Mouse (Mus musculus): Measurements from ENCODE around the gene Galk2. TPM values are rescaled to one million over a fixed set of nuclear protein-coding genes. Genes with fewer than 3 reads are reported as not detected.

Gene Galk2
- total and polyA plus RNA-seq, 3 experiments = 0.08 to 0.29 TPM; not detected in 1

GRCm38 (mm10) chr2:126002291-126002690 lies 143.4 kb downstream of the Galk2 start:
- TF ChIP-seq POLR2AphosphoS2 (IDR thresholded peaks at IDR 0.05; ENCODE audit: low read length) (no peak), POLR2AphosphoS5 (IDR thresholded peaks at IDR 0.05; ENCODE audit: borderline replicate concordance, low read depth, low read length) (no peak), EP300 (IDR thresholded peaks at IDR 0.05; ENCODE audit: low read depth in 1 of 2, low read length in 2 of 2) (no peak), ZMIZ1 (IDR thresholded peaks at IDR 0.05; ENCODE audit: low read depth, low read length) (no peak), SMC3 (IDR thresholded peaks at IDR 0.05; ENCODE audit: low read depth, low read length) (no peak), BHLHE40 (IDR thresholded peaks at IDR 0.05; ENCODE audit: borderline replicate concordance, low read depth, low read length) (no peak), ETS1 (IDR thresholded peaks at IDR 0.05; ENCODE audit: low read depth, low read length) (no peak), ZNF384 (IDR thresholded peaks at IDR 0.05; ENCODE audit: low read depth, low read length) (no peak), SIN3A (IDR thresholded peaks at IDR 0.05; ENCODE audit: low read length) (no peak), KAT2A (conservative IDR thresholded peaks at IDR 0.05; ENCODE audit: low read depth, low read length) (no peak), MYB (IDR thresholded peaks at IDR 0.05; ENCODE audit: low read depth, low read length) (no peak), GATA1 (IDR thresholded peaks at IDR 0.05; ENCODE audit: low read depth, low read length) (no peak), CHD1 (IDR thresholded peaks at IDR 0.05; ENCODE audit: low read depth, low read length) (no peak), POLR2A (IDR thresholded peaks at IDR 0.05; ENCODE audit: control insufficient read depth in 1 of 2, insufficient read depth in 1 of 2, low read depth in 1 of 2, low read length in 2 of 2, poor library complexity in 1 of 2) (no peak), TCF12 (IDR thresholded peaks at IDR 0.05; ENCODE audit: low read depth, low read length) (no peak), CHD2 (IDR thresholded peaks at IDR 0.05; ENCODE audit: low read length) (no peak), JUND (IDR thresholded peaks at IDR 0.05; ENCODE audit: low read depth, low read length) (no peak)
- Histone ChIP-seq H3K4me1 (ENCODE audit: control insufficient read depth in 1 of 2, insufficient read depth in 2 of 2, low read length in 2 of 2) (no peaks in the 10 kb centered on the region), H3K79me2 (ENCODE audit: control insufficient read depth, insufficient read depth, low read length, poor library complexity) (no peaks in the 10 kb centered on the region), H3K4me3 (ENCODE audit: control insufficient read depth in 1 of 2, insufficient read depth in 1 of 2, low read depth in 2 of 2, low read length in 2 of 2) (no peak overlapping the region), H3K27ac (ENCODE audit: control insufficient read depth, low read depth, low read length) (no peak overlapping the region), H3K27me3 (ENCODE audit: control insufficient read depth in 1 of 2, insufficient read depth in 2 of 2, low read length in 2 of 2) (peaks cover 0 to 3% of the 10 kb centered on the region in 2 experiments; a peak in 2 of 4 replicates), H3K9ac (ENCODE audit: control insufficient read depth, low read depth, low read length, poor library complexity, severe bottlenecking) (no peak overlapping the region), H3K9me3 (replicated peaks; ENCODE audit: insufficient read depth, low read length) (no peaks in the 10 kb centered on the region), H3K36me3 (ENCODE audit: control insufficient read depth in 1 of 2, insufficient read depth in 2 of 2, low read length in 2 of 2) (no peaks in the 10 kb centered on the region)
- no peak for DNase-seq (ENCODE audit: low read depth, low spot score)

DNA sequence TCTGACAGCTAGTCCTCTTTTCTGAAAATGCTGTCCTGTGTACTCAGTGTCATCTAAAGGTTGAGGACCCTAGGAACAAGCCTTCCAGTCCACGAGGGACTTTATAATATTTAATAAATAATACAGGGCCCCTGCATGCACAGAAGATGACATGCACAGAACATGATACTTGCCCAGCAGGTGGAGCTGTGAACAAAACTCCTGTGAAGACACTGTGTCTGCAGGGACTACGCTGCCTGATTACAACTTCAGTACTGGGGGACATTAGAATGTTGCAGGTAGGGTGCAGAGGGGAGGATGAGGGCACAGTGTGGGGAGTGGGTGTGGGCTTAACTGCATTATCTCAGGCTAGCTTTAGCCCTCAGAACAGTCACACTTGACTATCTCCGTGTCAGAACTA lies 147.2 kb downstream of the Galk2 start:
- Histone ChIP-seq H3K27me3 (ENCODE audit: control insufficient read depth in 1 of 2, insufficient read depth in 2 of 2, low read length in 2 of 2) (peaks cover 0 to 3% of the 10 kb centered on the region in 2 experiments; a peak in 3 of 4 replicates), H3K4me3 (ENCODE audit: control insufficient read depth in 1 of 2, insufficient read depth in 1 of 2, low read depth in 2 of 2, low read length in 2 of 2) (no peak overlapping the region), H3K4me1 (ENCODE audit: control insufficient read depth in 1 of 2, insufficient read depth in 2 of 2, low read length in 2 of 2) (no peaks in the 10 kb centered on the region), H3K27ac (ENCODE audit: control insufficient read depth, low read depth, low read length) (no peak overlapping the region), H3K36me3 (ENCODE audit: control insufficient read depth in 1 of 2, insufficient read depth in 2 of 2, low read length in 2 of 2) (no peaks in the 10 kb centered on the region), H3K9me3 (replicated peaks; ENCODE audit: insufficient read depth, low read length) (no peaks in the 10 kb centered on the region), H3K79me2 (ENCODE audit: control insufficient read depth, insufficient read depth, low read length, poor library complexity) (no peaks in the 10 kb centered on the region), H3K9ac (ENCODE audit: control insufficient read depth, low read depth, low read length, poor library complexity, severe bottlenecking) (no peak overlapping the region)
- TF ChIP-seq CTCF (IDR thresholded peaks at IDR 0.05 in 2 of 3, conservative IDR thresholded peaks at IDR 0.05 in 1 of 3; ENCODE audit: control insufficient read depth in 1 of 3, insufficient read depth in 1 of 3, low read depth in 2 of 3, low read length in 3 of 3, poor library complexity in 1 of 3, severe bottlenecking in 1 of 3) (peak; percentile 17 to 67 (median 63); a peak in 5 of 6 replicates), RAD21 (IDR thresholded peaks at IDR 0.05; ENCODE audit: low read depth, low read length) (peak; percentile 51), E2F4 (IDR thresholded peaks at IDR 0.05; ENCODE audit: borderline replicate concordance, low read depth, low read length) (no peak), MAZ (IDR thresholded peaks at IDR 0.05; ENCODE audit: low read depth, low read length) (no peak), ZC3H11A (IDR thresholded peaks at IDR 0.05; ENCODE audit: low read depth, low read length) (peak; percentile 55), SMC3 (IDR thresholded peaks at IDR 0.05; ENCODE audit: low read depth, low read length) (peak; percentile 89)
- peak; percentile 61 for DNase-seq (ENCODE audit: low read depth, low spot score)

All from MEL (cell line).